Mouse (Mus musculus): ENCODE results near the gene Bri3bp. TPM values are rescaled to one million over a fixed set of nuclear protein-coding genes. Genes with fewer than 3 reads are reported as not detected.
"Not testable (repeated sequence)": the region's sequence is repeated elsewhere in the genome, so short reads cannot be mapped to it uniquely, and the experiment has no call there.

The Bri3bp gene
- 44.1 TPM in 2 replicates for polyA plus RNA-seq (2014; fragmentation: Nextera tagmentation; extraction: Ambion mirVana)

DNA sequence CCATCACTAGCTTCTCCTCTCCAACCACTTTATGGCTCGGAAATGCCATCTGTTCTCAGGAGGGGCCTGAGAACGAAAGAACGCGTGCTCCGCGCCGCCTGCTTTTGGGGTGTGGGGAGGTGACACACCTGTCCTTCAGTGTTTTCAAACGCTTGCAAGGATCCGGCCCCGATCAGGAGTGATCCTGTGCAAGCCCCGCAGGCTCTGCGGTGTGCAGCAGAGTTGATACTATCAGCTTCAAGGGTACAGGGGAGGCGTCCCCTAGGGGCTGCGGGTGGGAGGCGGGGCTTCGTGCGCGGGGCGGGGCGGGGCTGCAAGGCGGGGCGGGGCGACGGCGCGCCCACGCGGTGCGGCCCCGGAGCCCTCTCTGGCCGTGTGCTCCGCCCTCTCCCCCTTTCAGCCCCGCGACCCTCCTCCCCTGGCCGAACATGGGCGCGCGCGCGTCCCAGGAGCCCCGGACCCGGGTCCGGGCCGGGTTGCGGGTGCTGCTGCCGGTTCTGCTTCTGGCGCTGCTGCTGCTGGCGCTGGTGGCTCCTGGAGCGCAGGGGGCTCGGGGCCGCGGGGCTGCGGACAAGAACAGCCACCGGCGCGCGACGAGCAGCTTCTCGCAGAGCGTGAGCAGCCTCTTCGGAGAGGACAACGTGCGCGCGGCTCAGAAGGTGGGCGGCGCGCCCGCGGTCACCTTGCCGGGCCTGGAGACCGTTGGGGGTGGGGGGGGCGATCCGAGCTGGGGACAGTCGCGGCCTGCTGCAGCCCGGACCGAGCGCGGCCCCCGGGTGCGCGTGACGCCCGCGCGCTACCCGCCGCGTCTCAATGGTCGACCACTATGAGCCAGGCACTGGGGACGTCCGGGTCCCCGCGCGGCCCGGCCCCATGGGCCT is at the start of gene Bri3bp:
Bri3bp (plus strand) TSS at position 335 of the 881 bp plus-strand sequence.
- no peaks in the 10 kb centered on the region for H3K36me3 ChIP-seq (ENCODE audit: control insufficient read depth, insufficient read depth, low read length)
- H3K9ac ChIP-seq (ENCODE audit: low read length), result peak within 1 kb of the TSS; percentile 92
- peaks cover 9% of the 10 kb centered on the region; the same call in 1 of the 2 replicates for H3K4me1 ChIP-seq (replicated peaks; ENCODE audit: control insufficient read depth, insufficient read depth, low read length)
- peak within 1 kb of the TSS; percentile 75 for H3K27ac ChIP-seq (ENCODE audit: low read depth, low read length)
- ATAC-seq (replicated peaks; ENCODE audit: low FRiP score) (peak; percentile 95), DNase-seq (ENCODE audit: low spot score) (peak; percentile 92)
- peak within 1 kb of the TSS; percentile 72 for H3K4me3 ChIP-seq (ENCODE audit: low read depth, low read length)
- H3K9me3 ChIP-seq (ENCODE audit: control insufficient read depth, low read length), result no peaks in the 10 kb centered on the region
- no peaks in the 10 kb centered on the region for H3K27me3 ChIP-seq (ENCODE audit: control insufficient read depth, insufficient read depth, low read length)
- peak within 1 kb of the TSS; percentile 81 for H3K4me2 ChIP-seq (ENCODE audit: low read depth, low read length, severe bottlenecking)
- WGBS, result under 1% methylated on average over 78 of the region's 97 CpGs

DNA sequence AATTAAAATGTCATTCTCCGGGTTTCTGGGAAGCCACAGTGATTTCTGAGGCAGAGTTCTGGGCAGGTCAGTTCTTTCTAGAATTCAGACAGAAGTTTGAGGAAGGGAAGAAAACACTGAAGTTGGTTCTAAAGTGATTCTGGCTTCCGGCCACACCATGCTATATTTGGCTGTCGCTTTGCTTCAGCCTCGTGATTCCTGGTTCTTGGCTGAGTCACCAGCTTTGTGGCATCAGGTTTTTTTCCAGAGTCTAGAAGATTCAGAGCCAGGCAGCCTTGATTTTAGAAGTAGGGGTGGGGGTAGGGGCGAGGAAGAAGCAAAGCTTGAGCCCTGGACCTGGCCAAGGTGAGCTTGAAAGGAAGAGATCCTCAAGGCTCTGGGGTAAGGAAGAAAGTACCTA is 49.8 kb upstream of the Bri3bp start:
- H3K27ac ChIP-seq (ENCODE audit: low read depth, low read length), result no peak overlapping the region
- H3K9ac ChIP-seq (ENCODE audit: low read length), result no peak overlapping the region
- no peaks in the 10 kb centered on the region for H3K27me3 ChIP-seq (ENCODE audit: control insufficient read depth, insufficient read depth, low read length)
- ATAC-seq (replicated peaks; ENCODE audit: low FRiP score) (no peak), DNase-seq (ENCODE audit: low spot score) (no peak)
- no peaks in the 10 kb centered on the region for H3K9me3 ChIP-seq (ENCODE audit: control insufficient read depth, low read length)
- H3K4me3 ChIP-seq (ENCODE audit: low read depth, low read length), result no peak overlapping the region
- WGBS, result 91% methylated on average over 5 of the region's 5 CpGs
- peaks cover 18% of the 10 kb centered on the region for H3K4me1 ChIP-seq (replicated peaks; ENCODE audit: control insufficient read depth, insufficient read depth, low read length)
- H3K4me2 ChIP-seq (ENCODE audit: low read depth, low read length, severe bottlenecking), result no peak overlapping the region
- no peaks in the 10 kb centered on the region for H3K36me3 ChIP-seq (ENCODE audit: control insufficient read depth, insufficient read depth, low read length)

DNA sequence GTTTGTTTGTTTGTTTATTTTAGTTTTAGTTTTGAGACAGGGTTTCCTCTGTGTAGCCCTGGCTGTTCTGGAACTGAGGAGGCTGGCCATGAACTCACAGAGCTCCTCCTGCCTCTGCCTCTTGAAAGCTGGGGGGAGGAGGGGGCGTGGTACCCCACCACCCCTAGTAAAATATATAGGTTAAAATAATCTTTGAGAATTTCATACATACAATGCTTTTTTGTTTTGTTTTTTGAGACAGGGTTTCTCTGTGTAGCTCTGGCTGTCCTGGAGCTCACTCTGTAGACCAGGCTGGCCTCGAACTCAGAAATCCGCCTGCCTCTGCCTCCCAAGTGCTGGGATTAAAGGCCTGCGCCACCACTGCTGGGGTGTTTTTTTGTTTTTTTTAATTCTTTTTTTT is 49.2 kb upstream of the Bri3bp start:
- not testable (repeated sequence) for H3K9ac ChIP-seq (ENCODE audit: low read length); H3K36me3 ChIP-seq (ENCODE audit: control insufficient read depth, insufficient read depth, low read length); H3K4me2 ChIP-seq (ENCODE audit: low read depth, low read length, severe bottlenecking); H3K9me3 ChIP-seq (ENCODE audit: control insufficient read depth, low read length); H3K27me3 ChIP-seq (ENCODE audit: control insufficient read depth, insufficient read depth, low read length); H3K4me3 ChIP-seq (ENCODE audit: low read depth, low read length); ATAC-seq (replicated peaks; ENCODE audit: low FRiP score); DNase-seq (ENCODE audit: low spot score)
- WGBS, result 99% methylated on average over 4 of the region's 4 CpGs
- peaks cover 18% of the 10 kb centered on the region for H3K4me1 ChIP-seq (replicated peaks; ENCODE audit: control insufficient read depth, insufficient read depth, low read length)
- H3K27ac ChIP-seq (ENCODE audit: low read depth, low read length), result peak overlapping the region; percentile 98; the same call in 1 of the 2 replicates

DNA sequence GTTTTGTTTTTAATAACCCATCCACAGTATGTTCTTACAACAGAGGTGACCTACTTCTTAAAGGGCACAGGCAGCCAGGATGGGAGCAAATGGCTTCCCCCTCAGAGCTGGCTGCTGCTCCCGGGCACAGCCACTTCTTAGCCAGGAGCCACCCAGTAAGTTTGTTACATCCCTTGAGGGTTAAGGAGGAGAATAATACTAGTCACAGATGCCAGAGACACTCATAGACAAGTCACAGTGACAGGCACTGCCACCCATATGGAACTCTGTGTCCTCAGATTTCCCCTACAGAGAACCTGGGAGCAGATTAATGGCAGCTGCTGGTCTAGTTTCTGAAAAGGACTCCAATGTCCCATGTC is 48.8 kb upstream of the Bri3bp start:
- H3K4me1 ChIP-seq (replicated peaks; ENCODE audit: control insufficient read depth, insufficient read depth, low read length), result peaks cover 18% of the 10 kb centered on the region
- 50% methylated on average over 1 of the region's 1 CpGs for WGBS
- H3K9ac ChIP-seq (ENCODE audit: low read length), result peak overlapping the region; percentile 40
- no peaks in the 10 kb centered on the region for H3K9me3 ChIP-seq (ENCODE audit: control insufficient read depth, low read length)
- no peaks in the 10 kb centered on the region for H3K36me3 ChIP-seq (ENCODE audit: control insufficient read depth, insufficient read depth, low read length)
- DNase-seq (ENCODE audit: low spot score), result no peak
- no peak overlapping the region; the same call in 1 of the 2 replicates for H3K4me2 ChIP-seq (ENCODE audit: low read depth, low read length, severe bottlenecking)
- peak overlapping the region; percentile 98 for H3K27ac ChIP-seq (ENCODE audit: low read depth, low read length)
- no peak for ATAC-seq (replicated peaks; ENCODE audit: low FRiP score)
- no peak overlapping the region for H3K4me3 ChIP-seq (ENCODE audit: low read depth, low read length)
- no peaks in the 10 kb centered on the region for H3K27me3 ChIP-seq (ENCODE audit: control insufficient read depth, insufficient read depth, low read length)

DNA sequence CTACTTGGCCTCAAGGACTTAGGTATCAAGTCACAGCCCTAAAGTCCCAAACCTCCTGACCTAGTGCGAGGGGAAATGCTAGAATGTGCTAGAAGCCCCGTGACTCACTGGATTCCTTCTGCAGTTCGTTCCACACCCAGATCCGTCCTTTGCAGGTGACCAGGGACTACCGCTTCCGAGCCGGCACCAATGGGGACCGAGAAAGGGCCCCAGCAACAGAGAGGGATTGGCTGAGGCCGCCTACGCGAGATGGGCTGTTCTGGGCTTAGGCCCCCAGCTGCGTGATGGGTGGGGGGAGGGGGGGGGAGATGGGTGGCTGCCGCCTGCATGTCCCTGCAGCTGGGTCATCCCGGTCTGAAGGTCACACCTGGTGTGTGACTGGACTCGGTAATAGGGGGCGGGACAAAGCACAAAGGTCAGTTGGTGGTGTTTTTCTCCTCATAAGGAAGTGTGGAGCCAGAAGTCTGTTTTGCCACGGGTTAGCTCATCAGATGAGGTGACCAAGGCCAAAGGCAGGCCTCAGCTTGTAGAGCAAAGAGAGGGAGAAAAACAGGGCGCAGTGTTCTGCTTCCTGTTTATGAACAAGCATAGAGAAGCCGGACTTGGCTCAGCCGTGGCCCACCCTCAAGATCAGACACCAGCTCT is 48.3 kb upstream of the Bri3bp start:
- Histone ChIP-seq H3K4me2 (ENCODE audit: low read depth, low read length, severe bottlenecking) (peak overlapping the region; percentile 47), H3K9ac (ENCODE audit: low read length) (peak overlapping the region; percentile 61), H3K4me3 (ENCODE audit: low read depth, low read length) (peak overlapping the region; percentile 20), H3K27me3 (ENCODE audit: control insufficient read depth, insufficient read depth, low read length) (no peaks in the 10 kb centered on the region), H3K36me3 (ENCODE audit: control insufficient read depth, insufficient read depth, low read length) (no peaks in the 10 kb centered on the region), H3K4me1 (replicated peaks; ENCODE audit: control insufficient read depth, insufficient read depth, low read length) (peaks cover 18% of the 10 kb centered on the region), H3K27ac (ENCODE audit: low read depth, low read length) (peak overlapping the region; percentile 98), H3K9me3 (ENCODE audit: control insufficient read depth, low read length) (no peaks in the 10 kb centered on the region)
- DNase-seq (ENCODE audit: low spot score) (peak; percentile 96), ATAC-seq (replicated peaks; ENCODE audit: low FRiP score) (peak; percentile 86)
- WGBS, result 2% methylated on average over 20 of the region's 20 CpGs

DNA sequence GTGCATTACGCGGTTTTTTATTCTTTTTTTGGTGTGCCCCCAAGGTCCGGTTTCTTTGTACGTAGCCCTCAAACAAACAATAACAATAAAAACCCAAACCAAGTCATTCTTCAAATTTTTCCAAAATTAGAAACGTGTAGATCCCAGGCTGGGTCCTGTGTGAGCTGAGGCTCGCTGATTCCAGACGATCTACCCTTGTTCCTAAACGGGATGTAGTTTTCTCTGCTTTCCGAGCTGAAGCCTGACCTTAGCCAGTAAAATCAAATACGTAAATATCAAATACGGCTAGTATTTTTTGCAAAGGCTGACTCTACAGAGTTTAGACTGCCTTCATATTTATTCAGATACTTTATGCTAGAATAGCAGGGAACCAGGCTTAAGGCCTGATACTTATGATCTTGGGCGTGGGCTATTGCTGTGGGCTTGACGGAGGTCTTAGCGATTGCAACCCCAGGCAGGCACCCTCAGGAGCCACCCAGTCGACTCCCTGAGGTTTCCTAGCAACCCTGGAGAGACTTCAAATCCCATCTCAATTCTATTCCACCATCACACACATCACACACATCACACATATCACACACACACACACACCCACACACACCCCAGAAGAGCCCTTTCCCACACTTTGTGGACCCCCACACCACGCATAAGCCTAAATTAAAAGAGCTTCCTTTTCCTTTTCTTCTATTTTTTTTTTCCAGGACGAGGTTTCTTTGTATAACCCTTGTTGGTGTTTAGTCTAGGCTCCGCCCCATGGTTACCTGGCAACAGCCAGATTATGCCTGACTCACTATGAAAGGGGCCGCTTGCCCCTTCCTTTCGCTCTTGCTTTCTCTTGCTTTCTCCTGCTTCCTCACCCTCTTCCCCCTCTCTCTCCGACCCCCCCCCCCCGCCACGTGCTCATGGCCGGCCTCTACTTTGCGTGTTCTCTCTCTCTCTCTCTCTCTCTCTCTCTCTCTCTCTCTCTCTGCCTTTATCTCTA is 47.5 kb upstream of the Bri3bp start:
- DNase-seq (ENCODE audit: low spot score), result peak; percentile 92
- Histone ChIP-seq H3K9me3 (ENCODE audit: control insufficient read depth, low read length) (no peaks in the 10 kb centered on the region), H3K4me3 (ENCODE audit: low read depth, low read length) (peak overlapping the region; percentile 20), H3K4me1 (replicated peaks; ENCODE audit: control insufficient read depth, insufficient read depth, low read length) (peaks cover 18% of the 10 kb centered on the region), H3K9ac (ENCODE audit: low read length) (peak overlapping the region; percentile 61), H3K27me3 (ENCODE audit: control insufficient read depth, insufficient read depth, low read length) (no peaks in the 10 kb centered on the region), H3K27ac (ENCODE audit: low read depth, low read length) (peak overlapping the region; percentile 98), H3K36me3 (ENCODE audit: control insufficient read depth, insufficient read depth, low read length) (no peaks in the 10 kb centered on the region), H3K4me2 (ENCODE audit: low read depth, low read length, severe bottlenecking) (peak overlapping the region; percentile 47)
- WGBS, result 10% methylated on average over 23 of the region's 25 CpGs
- peak; percentile 80 for ATAC-seq (replicated peaks; ENCODE audit: low FRiP score)

DNA sequence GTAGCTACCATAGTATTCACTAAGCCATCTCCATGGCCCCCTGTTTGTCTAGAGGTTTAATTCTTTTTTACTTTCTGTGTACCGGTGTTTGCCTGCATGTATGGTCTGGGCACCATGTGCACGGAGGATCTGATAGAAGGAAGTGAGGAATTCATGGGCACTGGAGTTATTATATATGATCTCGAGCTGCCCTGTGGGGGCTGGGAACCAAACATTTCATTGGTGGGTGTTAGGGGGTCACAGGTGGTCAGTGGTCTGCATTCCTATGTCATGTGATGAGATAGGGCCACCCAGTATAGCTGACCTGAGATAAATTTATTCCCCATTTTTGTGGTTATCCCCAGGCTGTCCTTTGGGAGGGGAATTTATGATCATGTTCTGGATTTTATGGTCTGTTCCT is 46.4 kb upstream of the Bri3bp start:
- Histone ChIP-seq H3K27ac (ENCODE audit: low read depth, low read length) (peak overlapping the region; percentile 98), H3K4me2 (ENCODE audit: low read depth, low read length, severe bottlenecking) (peak overlapping the region; percentile 47; the same call in 1 of the 2 replicates), H3K36me3 (ENCODE audit: control insufficient read depth, insufficient read depth, low read length) (no peaks in the 10 kb centered on the region), H3K9ac (ENCODE audit: low read length) (peak overlapping the region; percentile 58; the same call in 1 of the 2 replicates), H3K27me3 (ENCODE audit: control insufficient read depth, insufficient read depth, low read length) (no peaks in the 10 kb centered on the region), H3K9me3 (ENCODE audit: control insufficient read depth, low read length) (no peaks in the 10 kb centered on the region), H3K4me3 (ENCODE audit: low read depth, low read length) (no peak overlapping the region), H3K4me1 (replicated peaks; ENCODE audit: control insufficient read depth, insufficient read depth, low read length) (peaks cover 18% of the 10 kb centered on the region)
- ATAC-seq (replicated peaks; ENCODE audit: low FRiP score) (no peak), DNase-seq (ENCODE audit: low spot score) (no peak)
- WGBS, result 43% methylated on average over 3 of the region's 3 CpGs

DNA sequence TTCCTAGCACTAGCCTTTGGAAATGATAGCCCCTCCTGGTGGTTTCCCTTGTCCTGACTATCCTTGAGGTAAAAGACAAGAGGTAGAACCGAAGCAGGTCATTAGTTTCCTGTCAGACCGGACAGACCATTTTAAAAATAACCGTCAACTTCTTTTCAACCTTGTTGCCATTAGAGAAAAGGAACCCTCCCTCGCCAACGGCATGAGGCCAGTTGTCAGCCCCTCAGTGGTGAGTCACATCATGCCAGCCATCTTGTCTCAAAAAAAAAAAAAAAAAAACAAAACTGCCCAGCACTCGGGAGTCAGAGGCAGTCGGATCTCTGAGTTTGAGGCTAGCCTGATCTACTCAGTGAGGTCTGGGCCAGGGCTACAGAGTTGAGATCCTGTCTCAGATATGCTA is 40.5 kb upstream of the Bri3bp start:
- Histone ChIP-seq H3K4me1 (replicated peaks; ENCODE audit: control insufficient read depth, insufficient read depth, low read length) (no peaks in the 10 kb centered on the region), H3K27ac (ENCODE audit: low read depth, low read length) (no peak overlapping the region), H3K27me3 (ENCODE audit: control insufficient read depth, insufficient read depth, low read length) (no peaks in the 10 kb centered on the region), H3K4me3 (ENCODE audit: low read depth, low read length) (no peak overlapping the region), H3K9ac (ENCODE audit: low read length) (no peak overlapping the region), H3K4me2 (ENCODE audit: low read depth, low read length, severe bottlenecking) (no peak overlapping the region), H3K9me3 (ENCODE audit: control insufficient read depth, low read length) (no peaks in the 10 kb centered on the region), H3K36me3 (ENCODE audit: control insufficient read depth, insufficient read depth, low read length) (no peaks in the 10 kb centered on the region)
- WGBS, result 68% methylated on average over 7 of the region's 7 CpGs
- DNase-seq (ENCODE audit: low spot score) (no peak), ATAC-seq (replicated peaks; ENCODE audit: low FRiP score) (no peak)

All from forebrain, embryonic 11.5 days (tissue).